Mouse (Mus musculus): ENCODE data around the gene Ccdc85a.

- TF ChIP-seq CTCF (IDR thresholded peaks at IDR 0.05; ENCODE audit: control insufficient read depth, insufficient read depth, insufficient read length) (no peak), MAX (IDR thresholded peaks at IDR 0.05) (no peak), USF1 (IDR thresholded peaks at IDR 0.05; ENCODE audit: low read depth) (no peak), MYOG (IDR thresholded peaks at IDR 0.05; ENCODE audit: control insufficient read depth, extremely low read depth, insufficient read length) (no peak), CEBPB (IDR thresholded peaks at IDR 0.05; ENCODE audit: low read depth) (no peak), MYOD1 (IDR thresholded peaks at IDR 0.05; ENCODE audit: control insufficient read depth, insufficient read length, low read depth) (no peak), FOSL1 (IDR thresholded peaks at IDR 0.05; ENCODE audit: insufficient read depth, low read length, poor library complexity, severe bottlenecking) (no peak)
These were observed 87.1 kb downstream of the Ccdc85a start for GRCm38 (mm10) chr11:28497034-28497433.

All from C2C12 (cell line).